Mouse (Mus musculus): Measurements from ENCODE around the gene Med16. TPM values are rescaled to one million over a fixed set of nuclear protein-coding genes. Genes with fewer than 3 reads are reported as not detected.

Med16 gene
- polyA plus RNA-seq (2012; rRNA removed), result 163 and 181 TPM in 2 replicates

- no peaks in the 10 kb centered on the region for H3K27me3 ChIP-seq (ENCODE audit: control insufficient read depth, insufficient read depth, low read length)
- peaks cover 7% of the 10 kb centered on the region for H3K4me1 ChIP-seq (ENCODE audit: control insufficient read depth, insufficient read depth, low read length)
- TF ChIP-seq CTCF (IDR thresholded peaks at IDR 0.05; ENCODE audit: control insufficient read depth, insufficient read depth, insufficient replicate concordance, low read depth, low read length) (no peak), POLR2A (IDR thresholded peaks at IDR 0.05; ENCODE audit: control insufficient read depth, low read depth, low read length) (peak; percentile 69)
- peak within 1 kb of the TSS; percentile 99 for H3K27ac ChIP-seq (ENCODE audit: control insufficient read depth, insufficient read depth, low read depth, low read length)
- H3K36me3 ChIP-seq (ENCODE audit: control insufficient read depth, insufficient read depth, low read length), result no peaks in the 10 kb centered on the region
- H3K4me3 ChIP-seq (ENCODE audit: control insufficient read depth, low read depth, low read length), result peak within 1 kb of the TSS; percentile 97
Measured at GRCm38 (mm10) chr10:79908167-79909091, at the start of gene Med16. Gene Med16, minus strand, starts transcription at chr10:79908923.

DNA sequence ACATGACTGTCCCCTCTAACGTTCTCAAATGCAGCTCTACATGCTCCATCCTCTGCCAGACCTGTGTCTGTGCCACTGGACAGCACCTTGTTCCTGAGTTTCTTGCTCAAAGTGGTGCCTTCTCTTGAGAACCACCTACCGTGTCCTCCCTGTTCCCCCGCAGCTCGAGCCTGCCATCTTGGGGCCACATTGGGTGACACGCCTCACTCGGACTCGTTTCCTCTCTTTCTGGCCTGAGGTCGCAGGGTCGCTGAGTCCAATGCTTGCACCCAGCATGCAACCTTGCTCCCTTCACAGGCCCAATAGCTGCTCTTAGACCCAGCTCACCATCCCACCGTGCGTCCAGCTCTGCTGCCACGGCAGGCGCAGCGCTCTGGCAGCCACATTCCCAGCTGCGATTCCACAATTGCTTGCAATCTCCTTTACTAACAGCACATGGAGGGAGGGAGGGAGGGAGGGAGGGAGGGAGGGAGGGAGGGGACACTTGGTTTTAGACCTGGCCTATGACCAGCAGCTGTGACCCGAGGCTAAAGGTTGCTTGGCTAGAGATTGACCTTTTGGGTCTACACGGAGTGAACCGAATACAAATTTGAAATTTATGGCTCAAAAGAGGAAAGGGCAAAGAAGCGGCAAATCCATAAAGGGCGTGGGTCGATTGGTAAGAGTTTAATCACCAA lies 49.6 kb upstream of the Med16 start:
- Histone ChIP-seq H3K36me3 (ENCODE audit: control insufficient read depth, insufficient read depth, low read length) (no peaks in the 10 kb centered on the region; the same call in 1 of the 2 replicates), H3K4me3 (ENCODE audit: control insufficient read depth, low read depth, low read length) (no peak overlapping the region), H3K27me3 (ENCODE audit: control insufficient read depth, insufficient read depth, low read length) (no peaks in the 10 kb centered on the region), H3K4me1 (ENCODE audit: control insufficient read depth, insufficient read depth, low read length) (peaks cover 4% of the 10 kb centered on the region), H3K27ac (ENCODE audit: control insufficient read depth, insufficient read depth, low read depth, low read length) (no peak overlapping the region)
- TF ChIP-seq POLR2A (IDR thresholded peaks at IDR 0.05; ENCODE audit: control insufficient read depth, low read depth, low read length) (no peak), CTCF (IDR thresholded peaks at IDR 0.05; ENCODE audit: control insufficient read depth, insufficient read depth, insufficient replicate concordance, low read depth, low read length) (peak; percentile 80; the same call in 1 of the 2 replicates)

GRCm38 (mm10) chr10:79956643-79957154 lies 48.0 kb upstream of the Med16 start:
- no peak overlapping the region for H3K4me3 ChIP-seq (ENCODE audit: control insufficient read depth, low read depth, low read length)
- H3K27ac ChIP-seq (ENCODE audit: control insufficient read depth, insufficient read depth, low read depth, low read length), result no peak overlapping the region
- no peaks in the 10 kb centered on the region for H3K27me3 ChIP-seq (ENCODE audit: control insufficient read depth, insufficient read depth, low read length)
- H3K36me3 ChIP-seq (ENCODE audit: control insufficient read depth, insufficient read depth, low read length), result no peaks in the 10 kb centered on the region
- H3K4me1 ChIP-seq (ENCODE audit: control insufficient read depth, insufficient read depth, low read length), result peaks cover 4% of the 10 kb centered on the region
- no peak for TF ChIP-seq POLR2A (IDR thresholded peaks at IDR 0.05; ENCODE audit: control insufficient read depth, low read depth, low read length)
- TF ChIP-seq CTCF (IDR thresholded peaks at IDR 0.05; ENCODE audit: control insufficient read depth, insufficient read depth, insufficient replicate concordance, low read depth, low read length), result no peak

- TF ChIP-seq CTCF (IDR thresholded peaks at IDR 0.05; ENCODE audit: control insufficient read depth, insufficient read depth, insufficient replicate concordance, low read depth, low read length), result no peak
- TF ChIP-seq POLR2A (IDR thresholded peaks at IDR 0.05; ENCODE audit: control insufficient read depth, low read depth, low read length), result no peak
- Histone ChIP-seq H3K27me3 (ENCODE audit: control insufficient read depth, insufficient read depth, low read length) (no peaks in the 10 kb centered on the region), H3K4me1 (ENCODE audit: control insufficient read depth, insufficient read depth, low read length) (peaks cover 2% of the 10 kb centered on the region), H3K36me3 (ENCODE audit: control insufficient read depth, insufficient read depth, low read length) (no peaks in the 10 kb centered on the region), H3K4me3 (ENCODE audit: control insufficient read depth, low read depth, low read length) (no peak overlapping the region), H3K27ac (ENCODE audit: control insufficient read depth, insufficient read depth, low read depth, low read length) (no peak overlapping the region)
Measured at GRCm38 (mm10) chr10:79955691-79956090, 47.0 kb upstream of the Med16 start.

DNA sequence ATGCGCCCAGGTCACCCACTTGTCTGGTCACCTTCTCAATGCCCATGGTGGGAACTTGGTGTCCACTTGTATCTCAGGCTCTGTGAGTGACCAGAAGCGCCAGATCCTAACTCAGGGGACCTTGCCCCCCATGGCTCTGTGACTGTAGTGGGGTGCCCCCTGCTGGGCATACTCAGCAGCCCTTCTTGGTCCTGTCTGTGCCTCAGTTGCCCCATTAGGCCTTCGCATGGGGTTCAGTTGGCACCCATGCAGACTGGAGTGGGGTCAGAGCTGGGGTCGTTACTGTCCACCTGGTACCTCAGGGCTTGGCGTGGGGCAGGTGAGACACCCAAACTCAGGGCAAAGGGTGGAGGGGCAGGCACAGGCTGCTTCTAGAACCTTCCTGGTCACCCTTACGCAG lies 45.2 kb upstream of the Med16 start:
- Histone ChIP-seq H3K4me3 (ENCODE audit: control insufficient read depth, low read depth, low read length) (no peak overlapping the region), H3K36me3 (ENCODE audit: control insufficient read depth, insufficient read depth, low read length) (no peaks in the 10 kb centered on the region), H3K4me1 (ENCODE audit: control insufficient read depth, insufficient read depth, low read length) (no peaks in the 10 kb centered on the region), H3K27me3 (ENCODE audit: control insufficient read depth, insufficient read depth, low read length) (no peaks in the 10 kb centered on the region), H3K27ac (ENCODE audit: control insufficient read depth, insufficient read depth, low read depth, low read length) (no peak overlapping the region)
- TF ChIP-seq POLR2A (IDR thresholded peaks at IDR 0.05; ENCODE audit: control insufficient read depth, low read depth, low read length) (no peak), CTCF (IDR thresholded peaks at IDR 0.05; ENCODE audit: control insufficient read depth, insufficient read depth, insufficient replicate concordance, low read depth, low read length) (0 out of 2 replicates have a peak, but pooled peaks have one; percentile 14)

DNA sequence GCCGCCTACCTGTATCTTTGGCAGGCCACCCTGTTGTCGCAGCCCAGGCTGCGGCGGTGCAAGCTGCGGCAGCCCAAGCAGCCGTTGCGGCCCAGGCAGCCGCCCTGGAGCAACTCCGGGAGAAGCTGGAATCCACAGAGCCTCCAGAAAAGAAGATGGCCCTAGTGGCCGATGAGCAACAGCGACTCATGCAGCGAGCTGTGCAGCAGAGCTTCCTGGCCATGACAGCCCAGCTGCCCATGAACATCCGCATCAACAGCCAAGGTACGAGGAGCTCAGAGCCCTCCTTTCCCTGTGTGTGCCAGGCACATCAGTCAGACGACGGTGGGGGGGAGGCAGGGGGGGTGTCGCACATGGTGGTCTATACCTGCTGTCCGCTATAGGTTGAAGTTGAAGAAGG lies 41.9 kb upstream of the Med16 start:
- Histone ChIP-seq H3K4me1 (ENCODE audit: control insufficient read depth, insufficient read depth, low read length) (no peaks in the 10 kb centered on the region), H3K27ac (ENCODE audit: control insufficient read depth, insufficient read depth, low read depth, low read length) (no peak overlapping the region), H3K36me3 (ENCODE audit: control insufficient read depth, insufficient read depth, low read length) (no peaks in the 10 kb centered on the region), H3K4me3 (ENCODE audit: control insufficient read depth, low read depth, low read length) (no peak overlapping the region), H3K27me3 (ENCODE audit: control insufficient read depth, insufficient read depth, low read length) (no peaks in the 10 kb centered on the region)
- no peak for TF ChIP-seq CTCF (IDR thresholded peaks at IDR 0.05; ENCODE audit: control insufficient read depth, insufficient read depth, insufficient replicate concordance, low read depth, low read length)

GRCm38 (mm10) chr10:79949873-79950272 lies 41.1 kb upstream of the Med16 start:
- H3K27ac ChIP-seq (ENCODE audit: control insufficient read depth, insufficient read depth, low read depth, low read length), result no peak overlapping the region
- TF ChIP-seq CTCF (IDR thresholded peaks at IDR 0.05; ENCODE audit: control insufficient read depth, insufficient read depth, insufficient replicate concordance, low read depth, low read length) (no peak), POLR2A (IDR thresholded peaks at IDR 0.05; ENCODE audit: control insufficient read depth, low read depth, low read length) (no peak)
- no peak overlapping the region for H3K4me3 ChIP-seq (ENCODE audit: control insufficient read depth, low read depth, low read length)
- no peaks in the 10 kb centered on the region for H3K4me1 ChIP-seq (ENCODE audit: control insufficient read depth, insufficient read depth, low read length)
- H3K27me3 ChIP-seq (ENCODE audit: control insufficient read depth, insufficient read depth, low read length), result no peaks in the 10 kb centered on the region
- H3K36me3 ChIP-seq (ENCODE audit: control insufficient read depth, insufficient read depth, low read length), result no peaks in the 10 kb centered on the region

Measured in testis, adult 2 months (tissue).